Mouse (Mus musculus) thymus, postnatal 36 days (tissue): ENCODE measurements around the gene Ticam1.
"Not testable (repeated sequence)": the region's sequence is repeated elsewhere in the genome, so short reads cannot be mapped to it uniquely, and the experiment has no call there.

Experiments used
- DNase-seq, 2 experiments: peaks; one replicate each; pipeline ENCODE4 v3.0.0; 2022; ENCODE audit warnings: mixed read lengths in 2 of 2

Ticam1 gene

DNA sequence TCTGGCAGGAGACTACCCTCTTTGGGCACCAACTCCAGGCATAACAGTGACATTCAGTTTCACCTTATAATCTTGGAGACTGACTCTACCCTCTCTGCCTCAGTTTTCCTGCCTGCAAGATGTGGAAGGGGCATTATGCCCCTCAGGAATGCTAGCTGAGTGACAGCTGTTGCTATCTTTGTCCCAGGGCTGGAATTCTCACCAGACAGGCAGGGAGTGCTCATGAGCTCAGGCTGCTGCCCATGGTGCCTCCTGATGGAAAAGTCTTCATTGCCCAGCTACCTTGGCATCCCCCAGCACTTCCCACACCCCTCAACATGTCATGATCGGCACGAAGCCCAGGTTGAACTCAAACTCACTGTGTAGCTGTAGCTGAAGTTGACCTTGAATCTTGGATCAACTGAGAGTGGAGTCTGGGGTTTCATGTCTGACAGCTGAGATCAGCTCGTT, 13.9 kb downstream of the Ticam1 start:
- DNase-seq = no peak

DNA sequence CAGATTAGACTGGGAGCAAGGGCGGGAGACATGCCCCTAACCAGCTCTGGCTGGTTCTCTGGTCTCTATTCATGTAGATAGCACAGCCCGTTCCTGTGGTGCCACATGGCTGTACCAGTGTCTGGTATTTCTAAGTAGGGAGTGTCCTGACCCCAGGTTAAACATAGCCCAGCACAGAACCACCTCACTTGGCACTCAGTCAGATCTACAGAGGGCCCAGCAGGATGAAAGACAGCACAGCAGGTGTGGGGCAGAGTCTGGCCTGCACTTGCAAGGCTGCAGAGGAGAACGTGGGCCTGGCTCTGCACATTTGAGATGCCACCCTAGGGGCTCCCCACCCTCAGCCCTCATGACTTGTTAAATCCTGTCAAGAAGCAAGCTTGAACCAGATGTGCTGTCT, 15.4 kb downstream of the Ticam1 start:
- DNase-seq = no peak

DNA sequence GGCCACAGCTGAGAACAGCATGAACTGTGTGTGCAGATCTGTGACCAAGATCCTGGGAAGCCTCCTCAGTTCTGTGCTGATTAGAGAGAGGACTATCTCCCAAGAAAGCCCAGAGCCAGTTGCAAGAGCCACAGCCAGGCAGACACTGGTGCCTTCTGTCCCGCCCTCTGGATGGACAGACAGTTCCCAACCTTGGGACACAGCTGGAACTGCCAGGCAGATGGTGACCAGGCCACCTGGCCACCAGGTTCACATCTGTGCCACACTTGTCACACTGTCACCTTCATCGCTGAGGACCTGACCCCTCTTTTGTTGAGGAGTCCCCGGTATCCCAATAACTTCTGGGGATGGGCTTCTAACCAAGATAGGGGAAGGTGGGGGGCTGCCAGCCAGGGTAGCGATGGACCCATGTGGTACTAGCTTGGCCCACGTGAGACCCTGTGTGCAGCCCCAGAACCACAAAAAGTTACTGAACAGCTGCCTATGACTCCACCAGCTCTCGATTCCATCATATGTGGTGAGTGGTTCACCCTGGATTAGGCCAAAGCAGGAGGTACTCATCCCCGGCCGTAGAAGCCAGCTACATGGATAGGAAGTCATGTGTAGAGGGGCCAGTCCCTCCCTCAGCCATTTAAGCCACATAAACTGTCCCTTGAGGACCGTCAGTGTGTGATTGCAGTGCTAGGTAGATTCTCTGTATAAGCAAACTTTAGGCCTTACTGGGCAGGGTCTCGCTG, 17.1 kb downstream of the Ticam1 start:
- DNase-seq = no peak

DNA sequence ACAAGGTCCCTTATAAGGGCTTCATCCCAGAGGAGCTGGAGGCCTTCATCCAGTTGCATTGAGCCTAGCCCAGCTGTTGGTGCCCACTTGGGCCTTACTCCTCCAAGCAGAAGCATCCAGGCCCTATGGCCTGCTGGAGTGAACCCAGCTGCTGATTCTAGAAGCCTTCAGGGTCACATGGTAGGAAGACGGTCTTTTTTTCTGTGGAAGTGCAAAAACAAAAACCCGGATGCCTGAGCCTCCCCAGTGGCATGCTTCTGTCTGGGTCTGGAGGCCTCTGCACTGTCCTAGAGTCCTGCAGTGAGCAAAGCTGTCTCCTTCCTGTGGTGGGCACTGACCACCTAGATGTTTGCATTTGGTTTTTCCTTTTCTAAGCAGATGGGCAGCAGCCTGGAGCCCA, 17.8 kb downstream of the Ticam1 start:
- not testable (repeated sequence) for DNase-seq

DNA sequence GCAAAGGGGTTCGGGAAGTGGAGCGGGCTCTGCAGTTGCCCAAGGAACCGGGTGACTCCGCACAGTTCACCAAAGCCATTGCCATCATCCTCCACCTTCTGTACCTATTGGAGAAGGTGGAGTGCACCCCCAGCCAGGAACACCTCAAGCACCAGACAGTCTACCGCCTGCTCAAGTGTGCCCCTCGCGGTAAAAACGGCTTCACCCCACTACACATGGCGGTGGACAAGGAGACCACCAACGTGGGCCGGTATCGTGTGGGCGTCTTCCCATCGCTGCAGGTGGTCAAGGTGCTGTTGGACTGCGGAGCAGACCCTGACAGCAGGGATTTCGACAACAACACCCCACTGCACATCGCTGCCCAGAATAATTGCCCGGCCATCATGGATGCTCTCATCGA, 18.3 kb downstream of the Ticam1 start:
- not testable (repeated sequence) for DNase-seq

DNA sequence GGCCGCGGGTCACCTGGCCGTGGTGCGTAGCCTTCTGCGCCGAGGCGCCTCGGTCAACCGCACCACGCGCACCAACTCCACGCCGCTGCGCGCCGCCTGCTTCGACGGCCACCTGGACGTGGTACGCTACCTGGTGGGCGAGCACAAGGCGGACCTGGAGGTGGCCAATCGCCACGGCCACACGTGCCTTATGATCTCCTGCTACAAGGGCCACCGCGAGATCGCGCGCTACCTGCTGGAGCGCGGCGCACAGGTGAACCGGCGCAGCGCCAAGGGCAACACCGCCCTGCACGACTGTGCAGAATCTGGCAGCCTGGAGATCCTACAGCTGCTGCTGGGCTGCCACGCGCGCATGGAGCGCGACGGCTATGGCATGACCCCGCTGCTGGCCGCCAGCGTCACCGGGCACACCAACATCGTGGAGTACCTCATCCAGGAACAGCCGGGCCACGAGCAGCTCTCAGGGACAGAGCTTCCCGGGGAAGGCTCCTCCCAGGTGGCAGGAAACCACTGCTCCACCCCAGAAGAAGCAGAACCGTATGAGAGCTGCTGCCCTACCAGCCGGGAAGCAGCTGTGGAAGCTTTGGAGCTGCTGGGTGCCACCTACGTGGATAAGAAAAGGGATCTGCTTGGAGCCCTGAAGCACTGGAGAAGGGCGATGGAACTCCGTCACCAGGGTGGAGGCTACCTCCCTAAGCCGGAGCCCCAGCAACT, 19.2 kb downstream of the Ticam1 start:
- DNase-seq = no peak

DNA sequence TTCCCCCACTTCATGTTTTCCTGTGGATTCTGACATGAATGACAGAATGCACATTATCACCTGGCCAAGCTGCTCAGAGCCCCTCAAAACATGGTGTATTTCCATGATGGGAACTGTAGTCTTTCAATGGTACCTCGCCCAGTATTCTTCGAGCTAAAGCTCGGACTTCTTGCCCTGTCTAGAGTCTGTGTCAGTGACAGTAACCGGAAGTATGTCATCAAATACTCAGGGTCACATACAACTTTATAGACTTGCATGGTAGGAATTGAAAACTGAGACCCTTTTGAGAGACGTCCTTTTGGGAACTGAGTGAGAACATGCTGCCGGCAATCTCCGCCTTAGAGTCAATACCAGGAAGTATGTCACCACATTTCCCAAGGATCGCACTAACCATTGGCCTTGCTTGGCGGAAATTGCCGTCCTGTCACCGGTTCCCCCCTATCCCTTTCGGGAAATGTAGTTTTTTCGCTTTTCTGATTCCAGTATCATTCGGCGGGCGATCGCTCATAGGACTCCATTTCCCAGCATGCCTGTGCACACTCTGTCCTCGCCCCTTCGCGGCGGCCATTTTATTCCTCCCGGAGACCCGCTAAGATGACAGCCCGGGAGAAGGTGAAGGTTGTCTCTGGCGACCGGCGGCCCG, 20.2 kb downstream of the Ticam1 start, which contains the start of gene Fem1a:
TSS of gene Fem1a (plus strand) at position 572 of the 643 bp plus-strand sequence.
- DNase-seq = peak; percentile 85 to 93

DNA sequence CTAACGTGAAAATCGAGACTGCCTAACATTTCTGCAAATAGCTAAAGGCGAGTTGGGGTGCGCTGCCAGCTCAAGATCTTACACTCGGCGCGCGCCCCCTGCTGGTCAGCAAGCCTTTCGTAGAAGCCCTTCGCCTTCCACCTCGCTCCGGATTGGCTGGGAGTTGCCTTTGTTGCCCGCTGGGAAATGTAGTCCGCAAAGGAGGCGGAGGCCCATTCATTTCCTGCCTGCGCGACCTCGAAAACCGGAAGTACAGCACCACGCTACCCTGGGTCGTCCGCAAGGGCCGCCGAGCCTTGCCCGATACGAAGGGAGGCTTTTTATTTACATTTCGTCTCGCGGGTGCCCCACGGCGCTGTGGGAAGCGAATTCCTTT, 20.7 kb downstream of the Ticam1 start:
- DNase-seq = peak; percentile 97

DNA sequence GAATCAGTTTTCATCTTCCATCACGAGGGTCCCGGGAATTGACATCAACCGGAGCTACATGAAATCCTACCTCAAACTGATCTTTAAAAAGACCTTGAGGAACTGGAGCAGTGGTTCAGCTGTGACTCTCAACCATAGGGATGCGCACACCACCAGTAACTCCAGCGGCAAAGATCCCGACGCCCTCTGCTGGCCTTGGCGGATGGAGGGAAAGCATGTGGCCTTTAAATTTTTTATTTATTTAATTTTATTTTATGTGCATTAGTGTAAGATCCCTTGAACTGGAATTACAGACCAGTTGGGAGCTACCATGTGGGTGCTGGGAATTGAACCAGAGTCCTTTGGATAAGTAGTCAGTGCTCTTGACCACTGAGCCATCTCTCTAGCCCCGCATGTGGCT, 21.2 kb downstream of the Ticam1 start:
- peak in 1 of 2 experiments; percentile 55 for DNase-seq

DNA sequence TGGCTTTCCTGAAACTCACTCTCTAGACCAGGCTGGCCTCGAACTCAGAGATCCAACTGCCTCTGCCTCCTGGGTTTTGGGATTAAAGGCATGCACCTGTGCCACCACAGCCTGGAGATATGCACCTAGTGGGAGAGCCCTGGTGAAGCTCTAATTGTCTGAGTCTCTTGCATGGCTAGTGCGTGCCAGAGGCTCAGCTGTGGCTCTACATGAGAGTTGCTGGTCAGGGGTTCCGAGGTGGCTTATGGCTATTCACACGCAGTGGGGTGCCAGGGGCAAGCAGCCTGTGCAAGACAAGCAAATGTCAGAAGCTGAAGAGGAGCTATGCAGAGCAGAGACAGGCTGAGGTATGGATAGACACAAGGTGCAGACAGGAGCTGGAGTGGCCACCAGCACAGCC, 21.9 kb downstream of the Ticam1 start:
- no peak for DNase-seq

DNA sequence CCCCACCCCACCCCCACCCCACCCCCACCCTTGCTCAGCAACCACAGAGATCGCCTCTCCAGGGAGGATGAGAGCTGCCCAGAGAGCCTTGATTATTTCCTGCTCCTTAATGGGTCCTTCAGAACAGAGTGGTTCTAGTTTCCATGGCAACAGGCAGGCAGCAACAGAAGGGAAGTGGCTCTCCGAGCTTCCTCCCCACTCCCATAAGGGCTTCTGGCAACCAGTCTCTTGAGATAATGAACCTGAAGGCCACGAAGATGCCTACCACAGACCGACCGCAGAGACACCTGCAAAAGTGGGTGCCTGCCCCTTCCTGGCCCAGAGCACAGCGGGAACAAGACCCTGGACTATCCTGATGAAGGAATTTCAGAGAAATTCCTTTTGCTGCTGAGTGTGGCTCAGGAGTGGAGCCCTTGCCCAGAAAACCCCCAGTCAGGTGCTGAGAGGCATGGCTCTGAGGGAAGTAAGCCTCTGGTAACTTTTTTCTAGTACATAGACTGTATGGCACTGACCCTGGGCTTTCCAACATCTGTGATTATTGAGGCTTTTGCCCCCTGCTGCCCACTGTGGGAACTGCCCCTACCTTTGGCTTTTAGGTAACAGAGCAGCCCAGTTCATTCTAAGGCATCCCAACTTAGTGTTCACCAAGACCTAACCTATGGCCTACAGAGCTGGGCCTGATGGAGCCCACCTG, 25.3 kb downstream of the Ticam1 start:
- peak; percentile 60 to 69 for DNase-seq

DNA sequence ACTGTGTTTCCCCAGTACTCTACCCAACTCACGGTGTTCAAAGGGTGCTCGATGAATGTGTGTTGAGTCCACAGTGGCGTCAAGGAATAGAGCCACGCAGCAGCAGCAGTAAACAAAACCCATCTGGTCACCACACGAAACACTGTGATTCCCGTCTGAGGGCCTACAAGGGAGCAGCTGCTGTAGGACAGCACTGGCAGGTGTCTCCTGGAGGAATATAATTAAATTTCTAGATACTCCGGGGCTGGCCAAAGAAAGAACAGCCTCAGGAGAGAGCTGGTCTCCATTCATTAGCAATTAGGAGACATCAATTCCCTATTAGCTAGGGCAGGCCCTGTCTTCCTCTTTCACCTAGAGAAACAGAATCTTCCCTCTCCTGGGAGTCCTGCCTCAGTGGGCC, 31.0 kb downstream of the Ticam1 start:
- DNase-seq = no peak

DNA sequence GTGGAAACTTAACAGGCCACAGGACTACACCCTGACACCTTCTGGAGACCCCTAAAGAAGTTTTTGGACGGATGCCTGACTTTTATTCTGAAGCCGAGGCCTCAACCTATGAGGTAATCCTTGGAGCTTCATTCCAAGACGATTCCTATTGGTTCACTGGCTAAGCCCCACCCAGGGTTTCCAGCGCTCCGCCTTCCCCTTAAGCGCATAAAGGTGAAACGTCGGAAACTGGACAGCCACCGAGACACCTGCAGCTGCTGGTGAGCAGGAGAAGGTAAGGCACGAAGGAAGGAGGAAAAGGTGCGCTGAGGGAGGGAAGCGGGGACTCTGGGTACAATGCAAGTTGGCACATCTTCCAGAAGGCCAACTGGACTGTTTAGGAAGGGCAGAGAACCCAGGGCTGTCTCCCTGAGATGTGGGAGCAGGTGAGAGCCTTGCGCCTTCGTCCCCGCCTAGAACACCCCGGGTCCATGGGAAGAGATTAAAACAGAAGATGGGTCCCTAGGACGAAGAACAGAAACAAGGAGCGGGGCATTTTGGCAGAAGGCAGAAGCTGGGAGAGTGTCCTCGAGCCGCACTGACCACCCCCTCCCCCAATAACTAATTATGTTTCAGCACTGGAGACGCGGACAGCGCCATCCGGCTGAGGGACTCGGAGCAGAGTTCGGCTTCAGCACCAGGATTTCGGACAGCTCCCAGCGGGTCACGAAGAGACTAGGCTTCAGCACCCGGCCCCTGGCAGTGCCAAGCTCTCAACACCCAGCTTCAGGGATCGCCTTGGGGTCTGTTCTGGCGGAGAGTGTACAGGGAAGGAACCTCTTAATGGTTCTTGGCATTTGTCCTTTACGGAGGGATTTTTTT, 34.8 kb downstream of the Ticam1 start:
- peak; percentile 84 to 88 for DNase-seq

DNA sequence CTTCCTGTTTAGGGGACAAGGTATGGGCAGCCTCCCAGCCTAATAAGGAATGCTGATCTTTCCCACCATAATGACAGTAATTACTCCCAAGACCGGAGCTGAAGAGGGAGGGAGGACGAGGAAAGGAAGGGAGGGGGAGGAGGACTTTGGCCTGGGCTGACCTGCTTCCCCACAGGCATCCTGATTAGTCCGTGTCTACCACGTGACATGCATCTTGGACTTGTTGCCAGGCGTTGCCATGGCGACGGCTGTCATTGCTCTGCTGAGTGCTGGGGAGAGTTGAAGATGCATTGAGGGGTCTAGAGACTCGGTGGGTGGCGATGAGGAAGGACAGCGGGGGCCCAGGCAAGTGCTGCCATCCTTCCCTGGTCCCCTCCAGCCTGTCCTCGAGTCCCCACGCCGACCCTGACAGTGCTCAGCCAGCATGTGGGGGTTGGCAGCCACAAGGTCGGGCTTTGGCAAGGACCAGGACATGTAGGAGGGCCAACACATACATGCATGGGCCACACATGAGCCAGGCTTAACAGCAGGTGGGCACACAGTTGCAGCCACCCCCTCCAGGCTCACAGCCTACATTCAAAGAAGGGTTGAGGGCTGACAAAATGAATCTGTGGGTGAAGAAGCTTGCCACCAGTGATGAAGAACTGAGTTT, 42.6 kb downstream of the Ticam1 start:
- DNase-seq = no peak

DNA sequence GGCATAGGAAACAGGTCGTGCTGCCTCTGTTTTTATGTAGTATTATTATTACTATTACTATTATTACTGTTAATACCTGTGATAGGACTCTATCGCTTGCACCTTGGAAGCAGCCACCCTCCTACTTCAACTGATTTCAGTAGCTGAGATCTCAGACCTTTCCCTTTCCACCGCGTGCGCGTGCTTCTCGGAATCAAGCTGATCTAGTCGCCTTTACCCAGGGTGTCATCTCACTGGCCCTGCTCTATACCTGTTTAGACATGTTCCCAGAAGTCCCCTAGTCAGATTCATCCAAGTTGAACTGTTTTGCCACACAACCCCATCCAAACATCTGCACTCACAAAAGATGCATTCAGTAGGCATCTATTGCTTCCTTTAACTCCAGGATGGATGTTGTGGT, 43.2 kb downstream of the Ticam1 start:
- no peak for DNase-seq

DNA sequence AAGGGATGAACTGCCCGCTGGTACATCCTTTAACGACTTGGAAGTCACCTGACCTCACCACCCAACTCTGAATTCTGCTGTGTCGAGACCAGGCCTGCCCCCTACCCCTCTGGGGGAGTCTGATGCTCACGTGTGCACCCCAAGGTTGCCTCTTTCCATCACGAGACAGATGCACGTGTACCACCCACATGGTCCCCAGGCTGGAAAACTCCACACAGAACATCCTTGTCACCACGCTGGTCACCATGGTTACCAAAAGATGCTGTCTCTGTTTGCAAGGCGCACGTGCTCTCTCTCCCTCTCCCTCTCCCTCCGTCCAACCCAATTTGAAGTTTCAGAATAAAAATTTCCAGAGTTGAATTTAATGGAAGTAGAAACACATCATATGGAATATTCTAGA, 46.6 kb downstream of the Ticam1 start:
- no peak for DNase-seq

DNA sequence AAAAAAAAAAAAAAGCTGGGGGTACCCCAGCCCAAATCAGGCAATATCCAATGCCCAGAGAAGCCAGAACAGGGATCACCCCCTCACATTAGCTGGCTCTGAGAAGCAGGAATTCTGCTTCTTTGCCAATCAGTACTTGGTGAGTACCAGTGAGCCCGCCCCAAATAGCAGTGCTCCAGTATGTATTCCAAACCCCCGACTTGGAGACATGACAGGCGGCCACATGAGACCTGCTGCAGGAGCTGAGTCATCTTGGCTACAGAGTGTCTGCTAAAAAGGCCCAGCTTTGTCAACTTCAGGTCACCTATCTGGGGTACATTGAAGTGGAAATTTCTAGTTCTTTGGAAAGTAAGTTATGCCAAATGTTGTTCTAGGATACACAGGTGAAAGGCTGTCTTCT, 50.0 kb downstream of the Ticam1 start:
- no peak for DNase-seq

DNA sequence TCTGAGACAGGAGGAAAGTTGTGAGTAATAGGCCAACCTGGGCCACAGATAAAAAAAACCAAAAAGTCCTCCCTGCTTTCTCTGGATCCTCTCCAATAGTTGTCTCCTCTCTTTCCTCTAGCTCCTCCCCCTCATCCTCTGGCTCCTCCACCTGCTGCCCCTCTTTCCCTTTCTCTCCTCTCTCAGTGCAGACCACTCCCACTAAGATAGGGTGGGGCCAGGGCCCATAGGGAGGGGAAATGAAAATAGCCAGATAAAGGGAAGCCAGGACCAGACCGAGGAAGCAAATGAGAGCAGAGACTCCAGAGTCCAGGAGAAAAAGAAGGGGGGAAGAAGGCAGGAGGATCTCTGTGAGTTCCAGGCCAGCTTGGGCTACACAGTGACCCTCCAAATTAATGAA, 51.7 kb downstream of the Ticam1 start:
- DNase-seq = no peak

DNA sequence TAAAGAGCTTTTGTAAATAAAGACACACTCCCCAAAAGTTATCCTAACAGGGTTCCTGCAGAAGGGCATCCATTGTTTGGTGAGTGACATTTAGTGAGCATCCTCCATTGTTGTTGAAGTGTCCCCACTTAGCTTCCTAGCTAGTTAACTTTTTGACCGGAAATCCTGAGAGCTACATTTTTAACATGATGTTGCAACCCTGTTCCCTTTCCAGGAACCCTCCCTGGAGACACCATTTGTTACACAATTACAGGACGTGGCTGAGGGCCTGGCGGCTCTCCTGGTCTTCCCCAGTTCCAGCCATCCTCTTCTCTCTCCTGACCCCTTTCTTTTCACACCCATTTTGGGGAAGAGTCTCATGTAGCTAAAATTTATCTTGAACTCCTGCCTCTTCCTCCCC, 56.8 kb downstream of the Ticam1 start:
- no peak for DNase-seq
